Mouse (Mus musculus) cerebellum, adult 8-10 months (tissue): ENCODE measurements at regions not wholly inside any gene's neighbourhood (a gene's known extent, or its start where the extent isn't known, plus 50 kb on each side); places are given as distances from the start of the nearest gene placed in this dataset.

Source experiments
- DNase-seq: peaks from one replicate; pipeline ENCODE4 v3.0.0; 2022

DNA sequence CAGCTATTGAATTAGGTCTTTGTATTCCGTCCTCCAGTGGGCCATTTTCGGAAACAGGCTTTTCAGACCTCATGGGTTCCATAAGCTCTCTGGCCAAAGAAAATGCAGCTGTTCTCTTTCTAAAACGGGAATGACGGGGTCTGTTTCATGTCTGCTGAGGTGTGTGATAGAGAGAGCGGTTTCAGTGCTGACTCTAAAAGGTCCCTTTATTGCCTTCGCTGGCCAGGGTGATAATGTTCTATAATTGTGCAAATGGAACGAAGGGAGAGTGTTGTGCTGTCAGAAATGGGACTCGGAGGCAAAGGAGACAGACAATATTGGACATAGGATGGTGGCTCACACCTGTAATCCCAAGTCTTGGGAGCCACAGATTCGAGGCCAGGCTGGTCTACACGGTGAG is 53.5 kb upstream of the Osbpl8 start:
- no peak for DNase-seq

GRCm38 (mm10) chr10:111108658-111109633 is 55.6 kb upstream of the Osbpl8 start:
- DNase-seq = peak; percentile 69

DNA sequence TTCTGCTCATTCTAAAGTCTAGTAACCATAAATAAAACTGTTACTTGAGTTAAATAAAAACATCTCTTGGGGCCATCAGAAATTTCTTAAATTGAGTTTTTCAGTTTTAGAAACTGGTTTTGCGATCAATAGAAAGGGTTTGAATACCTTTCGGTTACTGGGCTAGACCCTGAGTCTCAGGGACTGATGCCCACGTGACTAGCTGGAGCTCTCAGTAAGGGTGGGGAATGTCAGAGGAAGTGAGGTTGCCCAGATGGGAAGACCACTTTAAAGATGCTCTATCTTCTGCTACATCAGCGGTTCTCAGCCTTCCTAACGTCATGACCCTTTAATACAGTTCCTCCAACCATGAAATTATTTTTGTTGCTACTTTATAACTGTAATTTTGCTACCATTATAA is 56.7 kb upstream of the Osbpl8 start:
- DNase-seq = no peak

GRCm38 (mm10) chr10:111107387-111107786 is 57.2 kb upstream of the Osbpl8 start:
- DNase-seq = peak; percentile 27

DNA sequence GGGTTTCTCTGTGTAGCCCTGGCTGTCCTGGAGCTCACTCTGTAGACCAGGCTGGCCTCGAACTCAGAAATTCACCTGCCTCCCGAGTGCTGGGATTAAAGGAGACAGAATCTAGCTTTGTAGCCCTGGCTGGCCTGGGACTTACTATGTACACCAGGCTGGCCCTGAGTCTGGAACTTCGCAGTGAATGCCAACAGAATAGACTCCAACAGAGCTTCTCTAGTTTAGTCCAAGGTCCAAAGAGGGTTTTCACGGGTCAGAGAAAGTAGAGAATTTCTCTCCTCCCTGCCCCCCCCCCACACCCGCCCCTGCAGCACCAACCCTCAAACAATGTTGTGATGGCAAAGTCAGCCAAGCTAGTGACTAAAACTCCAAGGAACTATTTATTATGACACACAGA is 58.1 kb upstream of the Osbpl8 start:
- DNase-seq = no peak

GRCm38 (mm10) chr10:111105662-111106061 is 58.9 kb upstream of the Osbpl8 start:
- no peak for DNase-seq

GRCm38 (mm10) chr10:111103512-111103911 is 61.0 kb upstream of the Osbpl8 start:
- no peak for DNase-seq

DNA sequence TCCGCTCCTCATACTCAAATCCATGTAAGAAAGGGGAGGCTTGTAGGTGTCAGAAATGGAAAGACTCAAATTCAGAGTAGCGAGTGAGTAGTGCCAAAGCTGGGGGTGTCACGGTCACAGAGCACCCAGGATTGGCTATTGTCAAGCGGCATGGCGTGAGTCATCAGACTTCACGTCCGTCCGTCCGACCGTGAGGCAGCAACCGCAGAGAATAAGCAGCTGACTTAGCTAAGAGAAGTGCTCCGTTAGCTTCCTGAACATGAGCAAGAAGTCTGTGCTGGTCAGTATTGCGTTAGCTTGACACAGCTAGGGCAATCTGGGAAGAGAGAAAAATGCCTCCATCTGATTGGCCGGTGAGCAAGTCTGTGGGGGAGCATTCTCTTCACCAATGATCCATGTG is 61.5 kb upstream of the Osbpl8 start:
- DNase-seq = no peak

- no peak for DNase-seq
These were observed 62.4 kb upstream of the Osbpl8 start for GRCm38 (mm10) chr10:111101901-111102761.

DNA sequence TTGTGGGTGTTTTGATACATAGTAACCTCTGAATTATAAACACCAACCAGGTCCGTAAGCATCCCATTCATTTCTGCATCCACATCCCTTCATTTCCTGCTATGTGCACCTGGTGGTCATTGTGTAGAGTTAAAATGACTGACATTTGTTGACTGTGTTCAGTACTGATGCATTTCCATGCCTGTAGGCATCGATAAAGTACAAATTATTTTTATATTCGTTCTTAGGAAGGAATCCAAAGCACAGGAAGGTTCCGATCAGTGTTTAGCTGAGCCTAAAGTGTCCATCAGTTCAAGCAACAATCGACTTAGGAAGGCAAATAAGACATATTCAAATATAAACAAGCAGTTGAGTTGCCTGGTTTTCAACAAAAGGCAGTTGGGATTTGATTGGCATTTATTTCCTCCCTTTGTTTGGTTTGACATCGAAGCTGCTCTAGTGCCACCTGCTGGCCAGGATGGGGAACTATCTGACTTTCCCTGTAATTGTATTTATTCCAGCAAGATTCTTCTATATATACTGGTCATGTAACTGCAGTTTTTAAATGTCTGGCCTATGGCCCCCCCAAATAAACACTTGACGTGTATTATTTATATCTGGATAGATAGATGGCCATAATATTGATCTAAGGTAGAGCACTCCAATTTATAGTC is 64.6 kb upstream of the Osbpl8 start:
- DNase-seq = peak; percentile 73

DNA sequence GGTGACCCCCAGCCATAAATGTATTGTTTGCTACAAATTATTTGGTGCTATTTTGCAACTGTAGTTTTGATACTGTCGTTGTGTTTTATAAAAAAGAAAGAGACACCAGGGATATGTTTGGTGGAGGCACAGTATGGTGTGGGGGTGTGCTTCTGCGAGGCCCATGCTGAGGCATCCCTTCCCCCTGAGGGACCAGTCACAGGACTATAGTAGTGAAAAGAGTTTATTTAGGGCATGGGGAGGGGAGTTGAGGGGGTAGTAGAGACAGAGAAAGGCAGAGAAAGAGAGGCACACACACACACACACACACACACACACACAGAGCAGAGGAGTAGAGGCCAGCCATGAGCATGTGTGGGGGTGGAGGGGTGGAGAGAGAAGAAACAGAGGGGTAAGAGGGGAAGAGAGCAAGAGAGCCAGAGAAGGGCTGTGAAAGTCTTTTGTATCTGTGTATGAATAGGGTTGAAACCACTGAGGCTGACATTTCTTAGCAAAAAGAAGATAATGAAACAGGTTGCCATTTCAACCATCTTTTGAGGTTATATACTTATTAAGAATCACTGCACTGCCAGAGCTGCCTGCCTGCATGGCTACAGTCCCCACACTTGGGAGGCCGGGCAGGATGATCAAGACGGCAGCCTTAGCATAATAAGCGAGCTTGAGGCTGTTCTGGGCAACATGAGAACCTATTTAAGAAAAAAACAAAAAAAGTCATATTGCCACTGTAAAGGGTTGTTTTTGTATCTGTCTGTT is 65.3 kb upstream of the Osbpl8 start:
- no peak for DNase-seq

DNA sequence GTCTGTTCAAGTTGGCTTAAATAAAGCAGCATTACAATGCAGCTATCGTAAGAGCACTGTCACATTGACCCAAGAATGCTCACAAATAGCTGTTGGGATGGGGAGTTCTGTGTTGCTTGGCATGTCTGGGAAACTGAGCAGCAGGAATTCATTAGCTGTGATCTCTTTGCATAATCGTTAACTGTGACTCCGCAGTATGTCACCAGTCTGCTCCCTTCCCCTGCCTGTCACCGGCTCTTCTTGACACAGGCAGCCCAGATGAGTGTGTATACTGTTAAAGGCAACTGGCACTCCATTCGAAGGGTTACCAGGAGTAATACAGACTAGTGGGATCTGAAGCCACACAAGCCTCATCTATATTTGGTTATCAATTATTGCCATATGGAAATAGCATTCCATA is 67.3 kb upstream of the Osbpl8 start:
- DNase-seq = no peak

- DNase-seq = no peak
These were observed 67.7 kb upstream of the Osbpl8 start for GRCm38 (mm10) chr10:111096811-111097210.

- DNase-seq = no peak
These were observed 70.1 kb upstream of the Osbpl8 start for GRCm38 (mm10) chr10:111094405-111094804.

GRCm38 (mm10) chr10:111089382-111089781 is 75.2 kb upstream of the Osbpl8 start:
- DNase-seq = no peak

DNA sequence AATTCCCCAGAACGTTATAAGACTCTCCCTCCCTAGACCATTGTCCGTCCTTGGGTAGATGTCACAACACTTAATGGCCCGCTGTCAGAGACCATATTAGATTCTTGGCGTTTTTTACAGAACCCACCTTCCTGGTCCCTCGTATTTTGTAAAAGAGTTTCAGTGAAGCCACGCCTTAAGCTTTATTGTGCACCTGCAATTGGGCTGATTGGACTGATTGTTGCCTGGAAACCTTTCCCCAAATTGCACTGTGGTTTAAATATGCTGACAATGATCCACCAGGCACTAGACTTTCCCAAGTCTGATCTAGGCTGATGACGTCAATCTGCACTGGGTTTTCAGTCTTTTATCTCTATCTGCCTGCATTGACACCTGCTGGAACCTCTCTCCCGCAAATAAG is 75.6 kb upstream of the Zdhhc17 start:
- no peak for DNase-seq

DNA sequence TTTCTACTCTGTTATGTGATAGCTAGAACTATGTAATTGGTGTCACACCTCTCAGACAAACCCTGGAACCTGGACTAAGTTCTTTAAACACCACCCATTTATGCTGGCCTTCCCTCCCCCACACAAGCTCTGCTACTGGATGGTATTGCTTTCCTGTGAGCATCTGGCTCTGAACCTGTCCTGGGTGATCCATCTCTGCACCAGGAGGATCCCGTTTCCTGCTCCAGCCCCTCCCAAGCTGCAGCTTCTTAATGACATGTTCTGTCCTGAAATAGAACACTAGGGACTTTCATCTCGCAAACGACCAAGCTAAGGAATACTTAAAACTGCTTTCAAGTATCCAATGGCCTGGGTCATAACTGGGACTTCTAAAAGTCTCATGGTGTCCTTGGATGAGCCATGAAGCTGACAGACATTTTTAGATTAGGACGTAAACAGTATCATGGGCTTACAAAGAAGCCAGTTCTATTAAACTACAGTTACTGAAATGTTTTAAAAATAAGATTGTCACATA is 74.4 kb upstream of the Zdhhc17 start:
- DNase-seq = no peak

GRCm38 (mm10) chr10:111083861-111084260 is 73.9 kb upstream of the Zdhhc17 start:
- no peak for DNase-seq

GRCm38 (mm10) chr10:111083338-111083737 is 73.4 kb upstream of the Zdhhc17 start:
- DNase-seq = no peak

DNA sequence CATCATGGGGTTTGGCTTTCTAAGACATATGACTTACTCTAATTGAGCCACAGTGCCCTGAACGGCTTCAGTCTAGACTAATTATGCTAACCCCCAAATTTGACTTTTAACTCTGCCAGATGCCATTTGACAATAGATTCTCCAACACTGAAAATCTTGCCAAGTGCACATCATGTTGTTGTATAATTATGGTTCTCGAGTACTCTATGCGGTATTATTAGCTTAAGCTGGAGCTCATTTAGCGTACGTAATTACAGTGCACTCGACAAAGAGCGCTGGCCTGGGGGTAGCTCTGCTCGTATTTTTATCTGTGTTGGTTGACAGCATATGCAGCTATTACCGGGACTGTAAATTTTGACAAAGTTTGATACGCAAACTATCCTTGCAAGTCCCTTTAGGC is 70.4 kb upstream of the Zdhhc17 start:
- DNase-seq = no peak

GRCm38 (mm10) chr10:111079051-111079450 is 69.1 kb upstream of the Zdhhc17 start:
- DNase-seq = no peak

DNA sequence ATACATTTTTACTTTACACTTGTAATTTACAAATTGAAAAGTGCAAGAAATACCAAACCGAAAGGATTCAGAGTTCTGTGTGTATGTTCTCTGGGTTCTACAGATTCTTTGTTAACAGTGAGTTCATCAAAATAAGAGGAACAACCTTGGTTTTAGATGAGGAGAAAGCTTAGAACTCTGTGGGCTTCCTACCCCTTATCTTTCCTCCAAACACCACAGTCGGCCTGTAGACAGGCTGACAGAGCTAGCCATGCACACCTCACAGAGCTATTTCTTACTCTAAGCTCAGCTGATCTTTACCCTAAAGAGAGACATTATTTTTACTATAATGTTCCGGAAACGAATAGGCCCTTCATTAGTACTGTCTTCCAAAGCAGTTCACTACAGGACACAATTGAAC is 67.7 kb upstream of the Zdhhc17 start:
- no peak for DNase-seq
